Mouse (Mus musculus) midbrain, embryonic 11.5 days (tissue): Measurements from ENCODE around the gene Isyna1. TPM values are rescaled to one million over a fixed set of nuclear protein-coding genes. Genes with fewer than 3 reads are reported as not detected.

Experiments
- polyA plus RNA-seq: library from polyadenylated mRNA; unstranded; fragments of >200 nt; fragmentation: Nextera tagmentation; extraction: Ambion mirVana; gene quantifications from 2 replicates; pipeline ENCODE4 v1.2.1, GENCODE M21; 2014

The Isyna1 gene
- polyA plus RNA-seq, 1 experiment from 2014 or later = 56.0 TPM

Other genes starting within 250 kb of the Isyna1 start
- gene Upf1, start 241.1 kb upstream of the Isyna1 start, polyA plus RNA-seq = 19.6 and 19.8 TPM in 2 replicates
- gene Comp, start 220.8 kb upstream of the Isyna1 start, polyA plus RNA-seq = 0.21 TPM in 1 of 2 replicates, not detected in the other
- gene Crtc1, start 154.8 kb upstream of the Isyna1 start, polyA plus RNA-seq = 11.8 and 12.9 TPM in 2 replicates
- 12.6 and 13.1 TPM in 2 replicates for gene Klhl26, start 117.4 kb upstream of the Isyna1 start, polyA plus RNA-seq
- gene Tmem59l, start 107.0 kb upstream of the Isyna1 start, polyA plus RNA-seq = 12.3 TPM in 2 replicates
- 0.23 and 0.90 TPM in 2 replicates for gene Crlf1, start 101.2 kb upstream of the Isyna1 start, polyA plus RNA-seq
- gene Rex1bd, start 87.6 kb upstream of the Isyna1 start, polyA plus RNA-seq = 126 and 129 TPM in 2 replicates
- 774 and 852 TPM in 2 replicates for gene Uba52, start 83.6 kb upstream of the Isyna1 start, polyA plus RNA-seq
- 203 and 215 TPM in 2 replicates for gene Fkbp8, start 66.6 kb upstream of the Isyna1 start, polyA plus RNA-seq
- gene Kxd1, start 66.4 kb upstream of the Isyna1 start, polyA plus RNA-seq = 48.0 and 50.0 TPM in 2 replicates
- 13.0 TPM in 2 replicates for gene Ell, start 54.9 kb upstream of the Isyna1 start, polyA plus RNA-seq
- gene Ssbp4, start 14.5 kb downstream of the Isyna1 start, polyA plus RNA-seq = 87.8 and 96.9 TPM in 2 replicates
- gene Lrrc25, start 21.8 kb downstream of the Isyna1 start, polyA plus RNA-seq = 1.2 and 1.3 TPM in 2 replicates
- 0.10 and 0.11 TPM in 2 replicates for gene Gdf15, start 38.1 kb downstream of the Isyna1 start, polyA plus RNA-seq
- gene Pgpep1, start 66.0 kb downstream of the Isyna1 start, polyA plus RNA-seq = 103 and 108 TPM in 2 replicates
- 305 and 326 TPM in 2 replicates for gene Lsm4, start 78.9 kb downstream of the Isyna1 start, polyA plus RNA-seq
- gene Jund, start 104.6 kb downstream of the Isyna1 start, polyA plus RNA-seq = 119 and 138 TPM in 2 replicates
- 0.04 TPM in 1 of 2 replicates, not detected in the other for gene Iqcn, start 109.1 kb downstream of the Isyna1 start, polyA plus RNA-seq
- not detected in 2 replicates for gene Gm3336, start 124.2 kb downstream of the Isyna1 start, polyA plus RNA-seq
- 0.16 TPM in 1 of 2 replicates, not detected in the other for gene Pde4c, start 129.3 kb downstream of the Isyna1 start, polyA plus RNA-seq
- 56.6 and 66.1 TPM in 2 replicates for gene Rab3a, start 160.3 kb downstream of the Isyna1 start, polyA plus RNA-seq
- gene Mpv17l2, start 166.6 kb downstream of the Isyna1 start, polyA plus RNA-seq = 28.3 and 29.6 TPM in 2 replicates
- gene Pik3r2, start 182.3 kb downstream of the Isyna1 start, polyA plus RNA-seq = 25.4 and 30.2 TPM in 2 replicates
- gene Mast3, start 210.7 kb downstream of the Isyna1 start, polyA plus RNA-seq = 9.1 and 10.1 TPM in 2 replicates
- gene Il12rb1, start 214.1 kb downstream of the Isyna1 start, polyA plus RNA-seq = 0.38 TPM in 1 of 2 replicates, not detected in the other
- gene Arrdc2, start 245.3 kb downstream of the Isyna1 start, polyA plus RNA-seq = 7.1 and 8.0 TPM in 2 replicates